Mouse (Mus musculus) stomach, adult 2 months (tissue): Measurements from ENCODE around the gene Pgrmc2. TPM values are rescaled to one million over a fixed set of nuclear protein-coding genes. Genes with fewer than 3 reads are reported as not detected.

Source experiments
- polyA plus RNA-seq: library from polyadenylated mRNA; depleted of rRNA; stranded (reverse); fragments of >200 nt; gene quantifications from 2 replicates; pipeline ENCODE4 v1.2.3, GENCODE M21; 2012; rRNA removed

The Pgrmc2 gene
- 4.6 and 6.3 TPM in 2 replicates for polyA plus RNA-seq

GRCm38 (mm10) chr3:41082885-41083789, at the start of gene Pgrmc2:
TSS of gene Pgrmc2 (minus strand) at chr3:41083046.

Other genes starting within 250 kb of the Pgrmc2 start
- gene Mfsd8, start 236.2 kb downstream of the Pgrmc2 start, polyA plus RNA-seq: 0.27 and 0.68 TPM in 2 replicates
- gene Abhd18, start 236.1 kb downstream of the Pgrmc2 start, polyA plus RNA-seq: 0.16 and 0.39 TPM in 2 replicates
- not detected in 2 replicates for gene 1700034I23Rik, start 180.5 kb downstream of the Pgrmc2 start, polyA plus RNA-seq
- 2.9 and 4.5 TPM in 2 replicates for gene Larp1b, start 133.2 kb downstream of the Pgrmc2 start, polyA plus RNA-seq